Mouse (Mus musculus) midbrain, embryonic 10.5 days (tissue): ENCODE data around the gene Faap100. TPM values are rescaled to one million over a fixed set of nuclear protein-coding genes. Genes with fewer than 3 reads are reported as not detected.
A peak's percentile ranks its signal among the peaks of the same experiment; 100 is the strongest.

Source experiments
- DNase-seq: peaks from one replicate; pipeline ENCODE4 v3.0.0-alpha.2; 2017; ENCODE audit warnings: low spot score
- H3K27ac ChIP-seq: fragments of 300-500 bp; sonication (generic); replicated peaks from 2 replicates; pipeline ENCODE4 v1.5.1; 2016; ENCODE audit warnings: mild to moderate bottlenecking
- H3K27me3 ChIP-seq: fragments of 300-500 bp; sonication (generic); 2 replicates; pipeline ENCODE4 v1.6.1; 2016; ENCODE audit warnings: low read depth, mild to moderate bottlenecking; ENCODE audit not compliant: poor library complexity, severe bottlenecking
- H3K36me3 ChIP-seq: fragments of 300-500 bp; sonication (generic); 2 replicates; pipeline ENCODE4 v1.6.1; 2016; ENCODE audit warnings: mild to moderate bottlenecking, moderate library complexity
- H3K4me1 ChIP-seq: fragments of 300-500 bp; sonication (generic); 2 replicates; pipeline ENCODE4 v1.6.1; 2016
- H3K4me3 ChIP-seq: fragments of 300-500 bp; sonication (generic); 2 replicates; pipeline ENCODE4 v1.5.1; 2016; ENCODE audit warnings: mild to moderate bottlenecking, moderate library complexity
- H3K9me3 ChIP-seq: fragments of 300-500 bp; sonication (generic); replicated peaks from 2 replicates; pipeline ENCODE4 v1.6.1; 2016; ENCODE audit warnings: mild to moderate bottlenecking
- WGBS: fragments of 180-500 bp; shearing (Covaris S2); methylation state at CpG from one replicate; pipeline ENCODE4 v1.1.7; 2016; 5-methylcytosine and 5-hydroxymethylcytosine counted together
- polyA plus RNA-seq: library from polyadenylated mRNA; unstranded; fragments of >200 nt; fragmentation: Nextera tagmentation; extraction: Ambion mirVana; gene quantifications from 2 replicates; pipeline ENCODE4 v1.2.1, GENCODE M21; 2016

Gene Faap100
- polyA plus RNA-seq, 1 experiment from 2014 or later, result 34.5 TPM

- 96% methylated on average over 4 of the region's 4 CpGs for WGBS
- H3K36me3 ChIP-seq, result peaks cover 91% of the 10 kb centered on the region
- DNase-seq, result no peak
Measured at GRCm38 (mm10) chr11:120395661-120396060, 17.1 kb upstream of the Faap100 start.

GRCm38 (mm10) chr11:120388580-120388979 lies 10.0 kb upstream of the Faap100 start:
- Histone ChIP-seq H3K9me3 (no peaks in the 10 kb centered on the region), H3K27me3 (no peaks in the 10 kb centered on the region), H3K4me3 (no peak overlapping the region), H3K27ac (no peak overlapping the region), H3K36me3 (peaks cover 86% of the 10 kb centered on the region), H3K4me1 (no peaks in the 10 kb centered on the region)
- WGBS, result 94% methylated on average over 9 of the region's 9 CpGs
- DNase-seq, result no peak

More at GRCm38 (mm10) chr11:120395661-120396060, 17.1 kb upstream of the Faap100 start:
- Histone ChIP-seq H3K27me3 (no peaks in the 10 kb centered on the region), H3K4me3 (no peak overlapping the region), H3K4me1 (no peaks in the 10 kb centered on the region), H3K9me3 (no peaks in the 10 kb centered on the region), H3K27ac (no peak overlapping the region)

GRCm38 (mm10) chr11:120387157-120387556 lies 8.6 kb upstream of the Faap100 start:
- Histone ChIP-seq H3K9me3 (no peaks in the 10 kb centered on the region), H3K4me1 (no peaks in the 10 kb centered on the region), H3K27me3 (no peaks in the 10 kb centered on the region), H3K4me3 (no peak overlapping the region), H3K36me3 (peaks cover 86% of the 10 kb centered on the region), H3K27ac (no peak overlapping the region)
- 89% methylated on average over 2 of the region's 2 CpGs for WGBS
- no peak for DNase-seq

- Histone ChIP-seq H3K27ac (no peak overlapping the region), H3K4me1 (no peaks in the 10 kb centered on the region), H3K4me3 (no peak overlapping the region), H3K27me3 (no peaks in the 10 kb centered on the region), H3K36me3 (peaks cover 86% of the 10 kb centered on the region), H3K9me3 (no peaks in the 10 kb centered on the region)
- 94% methylated on average over 6 of the region's 6 CpGs for WGBS
- no peak for DNase-seq
Measured at GRCm38 (mm10) chr11:120386632-120387031, 8.1 kb upstream of the Faap100 start.

GRCm38 (mm10) chr11:120382509-120382908 lies 3.9 kb upstream of the Faap100 start:
- Histone ChIP-seq H3K27ac (no peak overlapping the region), H3K9me3 (no peaks in the 10 kb centered on the region), H3K27me3 (no peaks in the 10 kb centered on the region), H3K4me1 (peaks cover 19% of the 10 kb centered on the region), H3K4me3 (no peak overlapping the region), H3K36me3 (peaks cover 80% of the 10 kb centered on the region)
- no peak for DNase-seq
- 94% methylated on average over 9 of the region's 9 CpGs for WGBS

GRCm38 (mm10) chr11:120381157-120381556 lies 2.6 kb upstream of the Faap100 start:
- Histone ChIP-seq H3K27ac (no peak overlapping the region), H3K9me3 (no peaks in the 10 kb centered on the region), H3K36me3 (peaks cover 80% of the 10 kb centered on the region), H3K27me3 (no peaks in the 10 kb centered on the region), H3K4me1 (peaks cover 31% of the 10 kb centered on the region), H3K4me3 (no peak overlapping the region)
- no peak for DNase-seq
- 94% methylated on average over 4 of the region's 4 CpGs for WGBS

GRCm38 (mm10) chr11:120380271-120380670 lies 1.7 kb upstream of the Faap100 start:
- H3K36me3 ChIP-seq, result peaks cover 79% of the 10 kb centered on the region
- peaks cover 31% of the 10 kb centered on the region for H3K4me1 ChIP-seq
- H3K9me3 ChIP-seq, result no peaks in the 10 kb centered on the region
- no peak overlapping the region for H3K27ac ChIP-seq
- no peak overlapping the region for H3K4me3 ChIP-seq
- 96% methylated on average over 3 of the region's 3 CpGs for WGBS
- no peaks in the 10 kb centered on the region for H3K27me3 ChIP-seq
- no peak for DNase-seq

- Histone ChIP-seq H3K27me3 (no peaks in the 10 kb centered on the region), H3K36me3 (peaks cover 79% of the 10 kb centered on the region), H3K9me3 (no peaks in the 10 kb centered on the region), H3K27ac (peak overlapping the region; percentile 86), H3K4me3 (peak overlapping the region; percentile 80), H3K4me1 (peaks cover 31% of the 10 kb centered on the region)
- WGBS, result 4% methylated on average over 38 of the region's 40 CpGs
- DNase-seq, result peak; percentile 43
Measured at GRCm38 (mm10) chr11:120378031-120378610, 443 bp downstream of the Faap100 start.

- DNase-seq, result no peak
- 83% methylated on average over 10 of the region's 10 CpGs for WGBS
- Histone ChIP-seq H3K27me3 (no peaks in the 10 kb centered on the region), H3K36me3 (peaks cover 79% of the 10 kb centered on the region), H3K9me3 (no peaks in the 10 kb centered on the region), H3K4me3 (peak overlapping the region; percentile 80), H3K27ac (no peak overlapping the region), H3K4me1 (peaks cover 31% of the 10 kb centered on the region)
Measured at GRCm38 (mm10) chr11:120377337-120377736, 1.2 kb downstream of the Faap100 start.

- DNase-seq, result no peak
- H3K4me3 ChIP-seq, result peak overlapping the region; percentile 80
- no peaks in the 10 kb centered on the region for H3K9me3 ChIP-seq
- 89% methylated on average over 17 of the region's 17 CpGs for WGBS
- no peak overlapping the region for H3K27ac ChIP-seq
- no peaks in the 10 kb centered on the region for H3K27me3 ChIP-seq
- peaks cover 31% of the 10 kb centered on the region for H3K4me1 ChIP-seq
- H3K36me3 ChIP-seq, result peaks cover 79% of the 10 kb centered on the region
Measured at GRCm38 (mm10) chr11:120376302-120377160, 2.0 kb downstream of the Faap100 start.

- H3K36me3 ChIP-seq, result peaks cover 78% of the 10 kb centered on the region
Measured at GRCm38 (mm10) chr11:120375324-120375723, 3.2 kb downstream of the Faap100 start.

GRCm38 (mm10) chr11:120373820-120374586 lies 4.6 kb downstream of the Faap100 start:
- WGBS, result 93% methylated on average over 23 of the region's 23 CpGs
- Histone ChIP-seq H3K9me3 (no peaks in the 10 kb centered on the region), H3K36me3 (peaks cover 83% of the 10 kb centered on the region), H3K27ac (no peak overlapping the region), H3K4me1 (peaks cover 30% of the 10 kb centered on the region), H3K27me3 (no peaks in the 10 kb centered on the region), H3K4me3 (no peak overlapping the region)
- DNase-seq, result no peak

More at GRCm38 (mm10) chr11:120375324-120375723, 3.2 kb downstream of the Faap100 start:
- H3K4me1 ChIP-seq, result peaks cover 31% of the 10 kb centered on the region
- WGBS, result 97% methylated on average over 10 of the region's 10 CpGs
- no peaks in the 10 kb centered on the region for H3K9me3 ChIP-seq
- no peak overlapping the region for H3K27ac ChIP-seq
- no peak overlapping the region for H3K4me3 ChIP-seq
- no peak for DNase-seq
- no peaks in the 10 kb centered on the region for H3K27me3 ChIP-seq
